Mouse (Mus musculus) kidney, embryonic 15.5 days (tissue): ENCODE measurements around the gene Isoc2b. TPM values are rescaled to one million over a fixed set of nuclear protein-coding genes. Genes with fewer than 3 reads are reported as not detected.

Source experiments
- ATAC-seq: fragments of 200-750 bp; cut with Nextera tagmentation; replicated peaks from 2 replicates; pipeline ENCODE4 v1.8.0; 2017; ENCODE audit warnings: moderate TSS enrichment; ENCODE audit not compliant: low FRiP score
- H3K27ac ChIP-seq: fragments of 300-500 bp; sonication (generic); 2 replicates; pipeline ENCODE4 v1.5.1; 2015; ENCODE audit warnings: mild to moderate bottlenecking, inconsistent platforms
- H3K27me3 ChIP-seq: fragments of 300-500 bp; sonication (generic); 2 replicates; pipeline ENCODE4 v1.6.1; 2015; ENCODE audit warnings: inconsistent platforms
- H3K36me3 ChIP-seq: fragments of 300-500 bp; sonication (generic); 2 replicates; pipeline ENCODE4 v1.6.1; 2015; ENCODE audit warnings: inconsistent platforms
- H3K4me1 ChIP-seq: fragments of 300-500 bp; sonication (generic); 2 replicates; pipeline ENCODE4 v1.6.1; 2015; ENCODE audit warnings: inconsistent platforms
- H3K4me2 ChIP-seq: fragments of 300-500 bp; sonication (generic); 2 replicates; pipeline ENCODE4 v1.6.1; 2015; ENCODE audit warnings: moderate library complexity, mild to moderate bottlenecking, inconsistent platforms
- H3K4me3 ChIP-seq: fragments of 300-500 bp; sonication (generic); replicated peaks from 2 replicates; pipeline ENCODE4 v1.5.1; 2015; ENCODE audit warnings: mild to moderate bottlenecking, inconsistent platforms
- H3K9ac ChIP-seq: fragments of 300-500 bp; sonication (generic); 2 replicates; pipeline ENCODE4 v1.6.1; 2015; ENCODE audit warnings: mild to moderate bottlenecking, inconsistent platforms
- H3K9me3 ChIP-seq: fragments of 300-500 bp; sonication (generic); replicated peaks from 2 replicates; pipeline ENCODE4 v1.6.1; 2016; ENCODE audit warnings: inconsistent platforms
- WGBS: fragments of 180-500 bp; shearing (Covaris S2); methylation state at CpG from one replicate; pipeline ENCODE4 v1.1.7; 2015; ENCODE audit warnings: mixed read lengths; 5-methylcytosine and 5-hydroxymethylcytosine counted together
- polyA plus RNA-seq: library from polyadenylated mRNA; unstranded; fragments of >200 nt; fragmentation: Nextera tagmentation; extraction: Ambion mirVana; gene quantifications from 2 replicates; pipeline ENCODE4 v1.2.1, GENCODE M21; 2015

The Isoc2b gene
- polyA plus RNA-seq: 6.1 and 7.2 TPM in 2 replicates

- H3K27me3 ChIP-seq: no peaks in the 10 kb centered on the region
- H3K9me3 ChIP-seq: no peaks in the 10 kb centered on the region
- H3K4me1 ChIP-seq: peaks cover 16% of the 10 kb centered on the region
- H3K36me3 ChIP-seq: no peaks in the 10 kb centered on the region
- H3K4me3 ChIP-seq: no peak within 1 kb of the TSS
- no peak within 1 kb of the TSS for H3K9ac ChIP-seq
- no peak within 1 kb of the TSS for H3K4me2 ChIP-seq
- ATAC-seq: no peak
- 48% methylated on average over 6 of the region's 6 CpGs for WGBS
- H3K27ac ChIP-seq: no peak within 1 kb of the TSS
These were observed at the start of gene Isoc2b for GRCm38 (mm10) chr7:4870133-4870532. Isoc2b (minus strand) TSS chr7:4870258.

- Histone ChIP-seq H3K27me3 (no peaks in the 10 kb centered on the region), H3K9ac (no peak overlapping the region), H3K4me3 (no peak overlapping the region), H3K27ac (no peak overlapping the region), H3K9me3 (no peaks in the 10 kb centered on the region), H3K36me3 (peaks cover 41% of the 10 kb centered on the region), H3K4me2 (no peak overlapping the region), H3K4me1 (peaks cover 47% of the 10 kb centered on the region)
- 86% methylated on average over 21 of the region's 21 CpGs for WGBS
- ATAC-seq: no peak
These were observed 49.0 kb upstream of the Isoc2b start for GRCm38 (mm10) chr7:4919096-4919495.

- H3K9me3 ChIP-seq: no peaks in the 10 kb centered on the region
- WGBS: 90% methylated on average over 15 of the region's 15 CpGs
- peaks cover 41% of the 10 kb centered on the region for H3K36me3 ChIP-seq
- no peak overlapping the region for H3K9ac ChIP-seq
- H3K4me3 ChIP-seq: no peak overlapping the region
- H3K27ac ChIP-seq: no peak overlapping the region
- H3K4me2 ChIP-seq: no peak overlapping the region
- no peaks in the 10 kb centered on the region for H3K27me3 ChIP-seq
- no peak for ATAC-seq
- peaks cover 43% of the 10 kb centered on the region for H3K4me1 ChIP-seq
These were observed 48.6 kb upstream of the Isoc2b start for GRCm38 (mm10) chr7:4918681-4919080.

GRCm38 (mm10) chr7:4917494-4917893, 47.4 kb upstream of the Isoc2b start:
- no peak overlapping the region for H3K4me3 ChIP-seq
- WGBS: 85% methylated on average over 2 of the region's 2 CpGs
- ATAC-seq: no peak

GRCm38 (mm10) chr7:4915669-4916416, 45.8 kb upstream of the Isoc2b start:
- Histone ChIP-seq H3K36me3 (peaks cover 36% of the 10 kb centered on the region), H3K4me1 (peaks cover 19% of the 10 kb centered on the region), H3K9me3 (no peaks in the 10 kb centered on the region), H3K27ac (peak overlapping the region; percentile 99), H3K4me3 (peak overlapping the region; percentile 79), H3K9ac (peak overlapping the region; percentile 87), H3K4me2 (peak overlapping the region; percentile 76), H3K27me3 (no peaks in the 10 kb centered on the region)
- ATAC-seq: peak; percentile 71
- 10% methylated on average over 14 of the region's 14 CpGs for WGBS

More at GRCm38 (mm10) chr7:4917494-4917893, 47.4 kb upstream of the Isoc2b start:
- peaks cover 31% of the 10 kb centered on the region for H3K4me1 ChIP-seq
- H3K9me3 ChIP-seq: no peaks in the 10 kb centered on the region
- H3K36me3 ChIP-seq: peaks cover 41% of the 10 kb centered on the region
- no peak overlapping the region for H3K27ac ChIP-seq
- no peak overlapping the region for H3K9ac ChIP-seq
- H3K27me3 ChIP-seq: no peaks in the 10 kb centered on the region
- H3K4me2 ChIP-seq: no peak overlapping the region

- peak within 1 kb of the TSS; percentile 87 for H3K9ac ChIP-seq
- under 1% methylated on average over 53 of the region's 56 CpGs for WGBS
- peak within 1 kb of the TSS; percentile 76 for H3K4me2 ChIP-seq
- peak within 1 kb of the TSS; percentile 79 for H3K4me3 ChIP-seq
- peaks cover 20% of the 10 kb centered on the region for H3K4me1 ChIP-seq
- no peaks in the 10 kb centered on the region for H3K27me3 ChIP-seq
- H3K9me3 ChIP-seq: no peaks in the 10 kb centered on the region
- peaks cover 29% of the 10 kb centered on the region for H3K36me3 ChIP-seq
- peak within 1 kb of the TSS; percentile 99 for H3K27ac ChIP-seq
- ATAC-seq: peak; percentile 87
These were observed 45.1 kb upstream of the Isoc2b start, which contains the start of gene Zfp628 for GRCm38 (mm10) chr7:4915007-4915665. Zfp628 (plus strand) TSS chr7:4915217.

- WGBS: 69% methylated on average over 5 of the region's 5 CpGs
- H3K4me3 ChIP-seq: no peak overlapping the region
- H3K4me1 ChIP-seq: peaks cover 20% of the 10 kb centered on the region
- H3K27me3 ChIP-seq: no peaks in the 10 kb centered on the region
- H3K9me3 ChIP-seq: no peaks in the 10 kb centered on the region
- peaks cover under 1% of the 10 kb centered on the region; the same call in 1 of the 2 replicates for H3K36me3 ChIP-seq
- no peak for ATAC-seq
- no peak overlapping the region for H3K4me2 ChIP-seq
- no peak overlapping the region for H3K9ac ChIP-seq
- no peak overlapping the region for H3K27ac ChIP-seq
These were observed 42.2 kb upstream of the Isoc2b start for GRCm38 (mm10) chr7:4912248-4912647.

- ATAC-seq: no peak
- no peaks in the 10 kb centered on the region for H3K27me3 ChIP-seq
- H3K9ac ChIP-seq: no peak overlapping the region
- H3K9me3 ChIP-seq: no peaks in the 10 kb centered on the region
- H3K27ac ChIP-seq: peak overlapping the region; percentile 65
- no peak overlapping the region for H3K4me2 ChIP-seq
- no peak overlapping the region for H3K4me3 ChIP-seq
- H3K36me3 ChIP-seq: no peaks in the 10 kb centered on the region
- H3K4me1 ChIP-seq: peaks cover 17% of the 10 kb centered on the region
- WGBS: 34% methylated on average over 9 of the region's 9 CpGs
These were observed 41.5 kb upstream of the Isoc2b start for GRCm38 (mm10) chr7:4911561-4911960.

- ATAC-seq: no peak
- H3K27me3 ChIP-seq: no peaks in the 10 kb centered on the region
- 51% methylated on average over 10 of the region's 10 CpGs for WGBS
- no peak within 1 kb of the TSS for H3K27ac ChIP-seq
- no peak within 1 kb of the TSS for H3K9ac ChIP-seq
- H3K4me3 ChIP-seq: no peak within 1 kb of the TSS
- no peaks in the 10 kb centered on the region for H3K36me3 ChIP-seq
- no peaks in the 10 kb centered on the region for H3K9me3 ChIP-seq
- H3K4me2 ChIP-seq: no peak within 1 kb of the TSS
- peaks cover 8% of the 10 kb centered on the region; the same call in 1 of the 2 replicates for H3K4me1 ChIP-seq
These were observed 36.5 kb upstream of the Isoc2b start, which contains the start of gene Gm36210 for GRCm38 (mm10) chr7:4906466-4906950. Gm36210 (minus strand) TSS chr7:4906516.

- Histone ChIP-seq H3K9me3 (peaks cover 3% of the 10 kb centered on the region; the same call in 1 of the 2 replicates), H3K27me3 (no peaks in the 10 kb centered on the region), H3K27ac (no peak overlapping the region), H3K4me2 (no peak overlapping the region), H3K36me3 (no peaks in the 10 kb centered on the region), H3K4me1 (peaks cover 18% of the 10 kb centered on the region), H3K9ac (no peak overlapping the region), H3K4me3 (no peak overlapping the region)
- WGBS: 85% methylated on average over 9 of the region's 9 CpGs
- ATAC-seq: no peak
These were observed 32.3 kb upstream of the Isoc2b start for GRCm38 (mm10) chr7:4902404-4902803.

- Histone ChIP-seq H3K4me2 (no peak overlapping the region), H3K36me3 (no peaks in the 10 kb centered on the region), H3K9me3 (peaks cover 3% of the 10 kb centered on the region; the same call in 1 of the 2 replicates), H3K27me3 (no peaks in the 10 kb centered on the region), H3K27ac (no peak overlapping the region), H3K4me1 (peaks cover 18% of the 10 kb centered on the region), H3K4me3 (no peak overlapping the region), H3K9ac (no peak overlapping the region)
- peak; percentile 34; the same call in 1 of the 2 replicates for ATAC-seq
- WGBS: 55% methylated on average over 8 of the region's 8 CpGs
These were observed 31.1 kb upstream of the Isoc2b start for GRCm38 (mm10) chr7:4901171-4901570.

- no peaks in the 10 kb centered on the region for H3K36me3 ChIP-seq
- H3K9me3 ChIP-seq: peaks cover 3% of the 10 kb centered on the region; the same call in 1 of the 2 replicates
- peaks cover 18% of the 10 kb centered on the region for H3K4me1 ChIP-seq
- peak overlapping the region; percentile 63 for H3K4me2 ChIP-seq
- no peaks in the 10 kb centered on the region for H3K27me3 ChIP-seq
- no peak overlapping the region for H3K27ac ChIP-seq
- no peak overlapping the region for H3K9ac ChIP-seq
- no peak for ATAC-seq
- 34% methylated on average over 11 of the region's 11 CpGs for WGBS
- H3K4me3 ChIP-seq: peak overlapping the region; percentile 35
These were observed 30.4 kb upstream of the Isoc2b start for GRCm38 (mm10) chr7:4900523-4900851.
